Mouse (Mus musculus): ENCODE measurements at regions not wholly inside any gene's neighbourhood (a gene's known extent, or its start where the extent isn't known, plus 50 kb on each side); places are given as distances from the start of the nearest gene placed in this dataset.
A peak's percentile ranks its signal among the peaks of the same experiment; 100 is the strongest.

DNA sequence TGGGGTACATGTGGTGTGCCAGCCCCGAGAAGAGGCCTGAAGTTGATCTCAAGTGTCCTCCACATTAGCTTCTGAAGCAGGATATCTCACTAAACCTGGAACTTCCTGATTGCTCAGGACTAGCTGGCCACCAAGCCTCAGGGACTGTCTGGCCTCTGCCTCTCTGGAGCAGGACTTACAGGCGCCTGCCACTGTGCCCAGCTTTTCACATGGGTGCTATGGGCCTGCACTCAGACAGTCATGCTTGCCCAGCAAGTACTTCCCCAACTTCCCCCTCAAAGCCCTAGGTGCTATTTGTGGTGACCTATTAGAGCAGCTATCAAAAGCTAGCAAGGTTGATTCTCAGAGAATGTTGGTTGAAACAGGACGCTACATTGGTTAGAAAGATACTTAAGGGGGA is 220.0 kb downstream of the CK137956 start:
- DNase-seq, result no peak

GRCm38 (mm10) chr4:127747876-127748275 is 222.9 kb downstream of the CK137956 start:
- DNase-seq, result peak; percentile 47 to 73

DNA sequence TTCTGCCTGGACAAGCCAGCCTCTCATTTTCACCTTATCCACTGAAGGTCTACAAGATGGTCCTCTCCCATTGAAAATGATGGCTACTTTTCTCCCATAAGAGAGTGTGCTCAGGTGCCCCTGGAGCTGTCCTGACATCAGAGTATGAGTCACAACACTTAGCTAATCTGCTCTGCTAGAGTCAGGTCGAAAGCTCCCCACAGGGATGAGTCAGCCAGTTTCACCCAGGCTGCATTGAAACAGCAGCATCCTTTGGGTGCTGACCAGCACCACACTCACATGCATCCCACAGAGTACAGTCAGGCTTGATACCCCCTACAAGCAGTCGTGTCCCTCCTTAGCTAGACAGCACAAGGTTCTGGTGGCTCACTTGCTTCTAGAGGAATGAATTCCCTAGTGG is 234.0 kb downstream of the CK137956 start:
- no peak for DNase-seq

DNA sequence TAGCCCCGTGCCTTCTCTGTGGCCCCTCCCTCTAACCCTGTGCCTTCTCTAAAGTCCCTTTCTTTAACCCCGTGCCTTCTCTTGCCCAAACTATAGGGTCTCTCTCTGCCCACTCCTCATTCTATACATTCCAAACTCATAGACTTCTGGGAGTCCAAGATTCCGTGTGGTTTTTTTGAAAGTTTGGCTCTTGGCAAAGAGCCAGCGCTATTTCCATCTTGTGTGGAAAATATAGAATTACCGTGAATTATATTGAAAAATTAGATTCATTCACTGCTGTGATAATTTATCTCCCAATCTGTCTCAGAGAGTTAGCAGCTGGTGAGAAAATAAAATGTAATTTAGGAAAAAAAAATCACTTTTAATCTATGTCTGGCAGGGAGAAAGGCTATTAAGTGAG is 234.6 kb downstream of the CK137956 start:
- DNase-seq, result no peak

DNA sequence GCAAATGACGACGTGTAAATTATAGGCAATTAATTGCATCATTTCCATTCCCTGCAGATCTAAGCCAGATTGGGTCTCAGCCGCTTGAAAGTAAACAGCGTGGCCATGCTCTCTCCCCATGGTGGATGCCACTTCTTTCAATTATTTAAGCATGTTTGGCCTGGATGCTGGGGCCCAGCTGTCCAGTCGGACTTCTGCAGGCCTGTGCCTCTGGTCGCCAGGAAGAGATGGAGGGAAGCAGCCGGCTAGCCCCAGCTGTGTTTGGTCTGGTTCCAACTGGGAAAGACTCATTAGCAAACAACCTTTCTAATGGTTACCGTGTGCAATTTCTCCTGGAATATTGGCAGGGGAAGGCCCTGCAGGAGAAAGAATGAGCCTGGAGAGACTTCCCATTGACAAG is 236.1 kb downstream of the CK137956 start:
- DNase-seq, result no peak

- no peak for DNase-seq
Observed at GRCm38 (mm10) chr4:127718661-127719060, 252.1 kb downstream of the CK137956 start.

- no peak for DNase-seq
Observed at GRCm38 (mm10) chr4:127712274-127712673, 258.5 kb downstream of the CK137956 start.

- no peak for DNase-seq
Observed at GRCm38 (mm10) chr4:127710816-127711215, 259.9 kb downstream of the CK137956 start.

GRCm38 (mm10) chr4:127709746-127710145 is 261.0 kb downstream of the CK137956 start:
- DNase-seq, result no peak

DNA sequence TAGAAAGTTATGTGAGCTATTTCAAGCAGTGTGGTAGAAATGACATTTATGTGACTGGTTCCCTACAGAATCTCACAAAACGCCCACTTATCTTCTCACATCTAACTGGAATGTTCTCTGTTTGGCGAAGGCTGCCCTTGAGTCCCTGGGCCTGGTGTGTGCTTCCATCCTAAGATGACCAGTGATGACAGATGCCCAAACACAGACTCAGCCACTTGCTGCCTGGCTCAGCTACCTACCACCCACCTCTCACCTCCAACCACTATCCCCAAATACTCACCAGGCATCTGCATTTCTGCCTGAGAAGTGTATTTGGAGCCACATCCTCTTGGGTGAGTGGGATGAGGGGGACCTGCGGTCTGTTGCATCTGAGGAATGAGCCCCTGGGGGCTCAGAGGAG is 262.6 kb downstream of the CK137956 start:
- DNase-seq, result no peak

DNA sequence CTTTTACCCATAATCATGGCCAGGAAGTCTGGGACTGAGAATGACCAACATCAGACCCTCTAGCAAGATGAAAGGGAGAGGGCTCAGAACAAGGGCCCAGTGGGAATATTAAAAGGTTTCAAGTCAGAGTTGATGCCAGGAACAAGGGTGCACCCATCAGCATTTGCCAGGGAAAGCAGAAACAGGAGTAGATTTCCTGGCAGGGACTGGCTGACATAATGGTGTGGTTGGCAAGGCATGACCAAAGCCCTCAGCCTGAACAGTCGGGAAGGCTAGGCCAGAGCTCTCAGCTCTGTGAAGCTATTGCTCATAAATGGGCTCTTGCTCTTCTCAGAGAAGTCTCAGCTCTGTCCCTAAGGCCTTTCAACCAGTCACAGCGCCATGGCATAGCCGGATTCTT is 263.6 kb downstream of the CK137956 start:
- peak in 1 of 2 experiments; percentile 23 for DNase-seq

DNA sequence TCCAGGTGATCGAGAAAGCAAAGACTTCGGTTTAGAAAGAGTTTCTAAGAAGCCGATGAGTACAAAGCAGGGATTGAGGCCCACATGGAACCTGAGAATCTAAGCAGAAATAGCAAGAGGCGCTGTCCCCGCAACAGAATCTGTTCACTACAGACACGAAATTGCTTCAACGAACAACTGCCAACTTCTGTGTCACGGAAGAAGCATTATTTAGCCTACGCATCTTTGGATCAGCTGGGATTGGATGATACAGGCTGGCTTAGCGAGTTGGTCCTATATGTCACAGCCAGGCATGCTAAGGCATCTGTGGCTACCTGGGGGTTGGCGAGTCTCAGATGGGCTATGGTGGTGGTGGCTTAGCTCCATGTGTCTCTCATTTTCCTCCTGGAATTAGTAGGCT is 269.1 kb downstream of the CK137956 start:
- DNase-seq, result no peak

DNA sequence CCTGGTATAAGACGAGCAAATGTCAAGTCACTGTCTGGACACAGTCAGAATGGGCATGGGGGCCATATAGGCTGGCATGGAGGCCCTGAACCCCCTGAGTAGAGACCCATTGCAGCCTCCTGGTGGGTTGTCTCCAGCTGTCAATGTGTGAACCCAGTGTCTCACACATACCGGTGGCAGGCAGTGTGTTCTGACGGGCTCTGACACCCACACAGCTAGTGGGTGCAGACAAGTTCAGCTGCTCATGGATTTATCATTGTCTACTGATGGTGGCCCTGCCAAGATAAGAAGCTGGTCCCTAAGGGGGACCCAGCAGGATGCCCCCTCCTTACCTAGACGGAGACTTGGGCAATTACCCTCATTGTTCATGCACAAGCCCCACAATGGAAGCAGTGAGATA is 280.8 kb downstream of the CK137956 start:
- DNase-seq, result no peak

GRCm38 (mm10) chr4:127685021-127685420 is 285.7 kb downstream of the CK137956 start:
- DNase-seq, result no peak

DNA sequence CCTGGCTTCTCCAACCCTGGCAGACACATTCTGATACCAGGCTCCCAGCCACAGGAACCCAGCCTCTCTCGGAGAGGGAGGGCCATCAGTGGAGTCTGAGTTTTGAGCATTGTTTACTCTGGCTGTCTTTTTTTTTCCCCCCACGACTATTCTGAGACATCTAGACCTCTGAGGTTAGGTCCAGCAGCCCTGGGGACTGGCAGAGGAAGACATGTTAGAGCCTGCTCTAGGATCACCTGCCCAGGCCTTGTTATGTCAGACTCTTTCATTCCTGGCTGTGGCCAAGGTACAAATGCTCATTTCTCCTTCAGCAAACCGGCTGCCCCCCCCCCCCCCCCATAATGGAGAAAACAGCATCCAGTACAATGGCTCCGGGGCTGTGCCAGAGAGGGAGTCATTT is 291.4 kb downstream of the CK137956 start:
- DNase-seq, result no peak

DNA sequence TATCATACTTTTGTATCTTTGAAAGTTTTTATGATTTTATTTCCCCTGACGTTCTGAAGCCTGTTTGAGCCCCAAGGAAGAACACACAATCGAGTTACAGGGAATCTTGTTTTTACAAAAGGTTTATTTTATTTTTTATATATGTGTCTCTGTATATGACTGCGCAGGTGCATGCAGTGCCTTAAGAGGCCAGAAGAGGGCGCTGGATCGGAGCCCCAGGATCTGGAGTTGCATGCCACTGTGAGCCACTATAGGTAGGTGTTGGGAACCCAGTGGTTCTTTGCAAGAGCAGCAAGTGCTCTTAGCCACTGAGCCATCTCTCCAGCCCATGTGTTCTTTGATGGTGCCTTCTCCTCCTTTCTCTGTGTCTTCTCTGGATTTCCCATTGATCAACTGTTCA is 292.3 kb downstream of the CK137956 start:
- no peak for DNase-seq

DNA sequence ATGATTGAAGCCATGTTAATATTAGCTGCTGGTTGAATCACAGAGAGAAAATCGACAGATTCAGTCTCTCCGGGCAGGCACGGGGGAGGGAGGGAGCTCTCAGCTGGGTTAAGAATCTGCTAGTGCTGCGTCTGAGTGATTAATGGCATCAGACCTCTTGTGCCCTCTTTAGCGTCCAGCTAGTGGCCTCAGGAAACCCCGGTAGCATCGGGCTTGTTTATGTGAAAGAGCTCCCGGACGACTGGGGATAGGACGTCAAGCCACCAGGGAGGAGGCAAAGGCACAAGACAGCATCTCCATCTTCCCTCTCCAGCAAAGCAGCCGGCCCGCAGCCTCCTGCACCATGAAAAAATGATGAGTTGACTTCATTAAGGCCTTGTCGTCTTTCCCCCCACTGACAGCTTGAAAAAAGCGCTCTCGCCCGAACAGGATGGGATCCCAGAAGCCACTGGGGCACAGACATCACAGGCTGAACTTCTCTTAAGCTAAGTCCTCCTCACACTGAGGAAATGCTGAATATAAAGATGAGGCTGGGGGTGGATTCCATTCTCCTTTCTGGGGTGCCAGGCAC is 294.9 kb downstream of the CK137956 start:
- no peak for DNase-seq

GRCm38 (mm10) chr4:127659950-127660349 is 302.0 kb upstream of the Gjb5 start:
- no peak for DNase-seq

DNA sequence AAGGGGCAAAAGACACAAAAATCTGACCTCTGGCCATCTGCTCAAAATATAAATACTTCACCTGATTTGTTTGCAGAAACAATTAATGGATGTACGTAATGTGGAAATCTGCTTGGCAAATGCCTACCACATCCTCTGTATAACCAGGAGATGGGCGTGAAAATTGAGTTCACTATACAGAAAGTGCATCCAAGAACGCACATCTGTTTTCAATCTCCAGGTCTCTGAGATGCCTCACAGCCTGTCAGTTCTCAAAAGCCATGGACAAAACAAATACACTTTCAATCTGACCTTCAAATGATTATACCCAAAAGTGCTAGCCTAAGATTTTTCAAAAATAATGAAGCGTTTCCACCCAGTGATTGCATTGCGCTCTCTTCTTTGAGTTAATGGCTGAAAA is 293.6 kb upstream of the Gjb5 start:
- DNase-seq, result no peak

GRCm38 (mm10) chr4:127648011-127648410 is 290.0 kb upstream of the Gjb5 start:
- no peak for DNase-seq

GRCm38 (mm10) chr4:127647189-127647588 is 289.2 kb upstream of the Gjb5 start:
- DNase-seq, result no peak

- no peak for DNase-seq
Observed at GRCm38 (mm10) chr4:127640251-127641085, 282.5 kb upstream of the Gjb5 start.

DNA sequence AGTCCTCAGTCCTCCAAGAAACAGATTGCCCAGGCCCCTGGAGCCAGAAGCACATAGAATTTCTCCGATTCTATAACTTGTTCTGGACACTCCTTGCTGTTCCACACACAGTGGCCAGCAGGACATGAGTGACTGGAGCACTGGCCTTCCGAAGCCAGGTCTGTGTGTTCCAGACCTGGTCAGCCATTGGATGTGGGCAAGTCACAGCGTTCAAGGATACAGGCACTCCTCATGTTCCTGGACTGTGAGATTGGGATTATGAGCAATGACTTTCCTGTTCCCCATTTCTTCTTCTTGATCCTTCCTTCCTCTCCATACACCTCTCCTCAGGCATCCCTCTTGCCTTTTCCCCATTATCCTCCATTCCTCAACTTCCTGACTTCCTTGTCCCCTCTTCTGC is 281.8 kb upstream of the Gjb5 start:
- DNase-seq, result no peak

GRCm38 (mm10) chr4:127636934-127637333 is 279.0 kb upstream of the Gjb5 start:
- DNase-seq, result no peak

DNA sequence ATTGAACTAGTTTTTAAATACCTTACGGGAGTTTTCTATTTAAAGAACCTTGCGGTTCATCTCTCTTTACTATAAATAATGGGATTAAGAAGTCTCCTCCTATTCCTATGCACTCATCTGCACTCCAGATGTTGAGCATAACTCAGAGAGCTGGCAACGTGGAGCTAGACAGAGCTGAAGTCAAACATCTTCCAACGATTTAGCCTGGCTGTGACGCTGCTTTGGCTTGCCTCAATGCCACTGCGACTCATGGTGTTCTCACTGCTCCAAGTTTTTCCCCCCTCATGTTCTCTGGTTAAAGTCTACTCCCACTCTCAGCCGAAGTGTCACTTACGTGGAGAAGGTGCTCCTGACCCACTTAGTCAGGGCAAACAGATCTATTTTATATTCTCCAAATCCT is 277.3 kb upstream of the Gjb5 start:
- no peak for DNase-seq
